Mouse (Mus musculus) lung, postnatal 10 days (tissue): ENCODE results near the gene Nlrp1b.

ENCODE experiments used
- DNase-seq: peaks from one replicate; pipeline ENCODE4 v3.0.0; 2021

Nlrp1b gene

GRCm38 (mm10) chr11:71230684-71231480 lies at the start of gene Nlrp1b:
TSS of gene Nlrp1b (minus strand) at chr11:71230733.
- DNase-seq, result peak; percentile 10

- DNase-seq, result no peak
Observed at GRCm38 (mm10) chr11:71261036-71261435, 30.5 kb upstream of the Nlrp1b start.

GRCm38 (mm10) chr11:71251333-71251732 lies 20.8 kb upstream of the Nlrp1b start:
- peak; percentile 7 for DNase-seq

- peak; percentile 17 for DNase-seq
Observed at GRCm38 (mm10) chr11:71224614-71225013, 5.9 kb downstream of the Nlrp1b start.

GRCm38 (mm10) chr11:71202703-71203102 lies 27.8 kb downstream of the Nlrp1b start:
- DNase-seq, result no peak

GRCm38 (mm10) chr11:71199349-71199748 lies 31.2 kb downstream of the Nlrp1b start:
- DNase-seq, result no peak

GRCm38 (mm10) chr11:71169633-71170032 lies 60.9 kb downstream of the Nlrp1b start:
- no peak for DNase-seq

- DNase-seq, result no peak
Observed at GRCm38 (mm10) chr11:71164139-71164538, 66.4 kb downstream of the Nlrp1b start.

GRCm38 (mm10) chr11:71159439-71160136 lies 70.9 kb downstream of the Nlrp1b start:
- DNase-seq, result no peak

- DNase-seq, result no peak
Observed at GRCm38 (mm10) chr11:71155272-71155671, 75.3 kb downstream of the Nlrp1b start.

GRCm38 (mm10) chr11:71144661-71145060 lies 85.9 kb downstream of the Nlrp1b start, which contains the start of gene Nlrp1a:
TSS of gene Nlrp1a (minus strand) at chr11:71144704.
- DNase-seq, result peak; percentile 22

- DNase-seq, result peak; percentile 11
Observed at GRCm38 (mm10) chr11:71142031-71142430, 88.5 kb downstream of the Nlrp1b start.

- DNase-seq, result no peak
Observed at GRCm38 (mm10) chr11:71107128-71107527, 123.4 kb downstream of the Nlrp1b start.

- no peak for DNase-seq
Observed at GRCm38 (mm10) chr11:71106261-71107021, 124.1 kb downstream of the Nlrp1b start.

GRCm38 (mm10) chr11:71103931-71104330 lies 126.6 kb downstream of the Nlrp1b start:
- DNase-seq, result no peak
